Mouse (Mus musculus): ENCODE data around the gene Gm47969.
"Not testable (repeated sequence)": the region's sequence is repeated elsewhere in the genome, so short reads cannot be mapped to it uniquely, and the experiment has no call there.

Gm47969 gene

GRCm38 (mm10) chr1:83044882-83045427 lies at the start of gene Gm47969:
Gm47969 (plus strand) TSS chr1:83044932.
- no peak for DNase-seq (ENCODE audit: inconsistent ontology term)

GRCm38 (mm10) chr1:83000306-83000705 lies 44.4 kb upstream of the Gm47969 start, which contains the start of gene Gm47959:
Gm47959 (plus strand) TSS chr1:83000548.
- not testable (repeated sequence) for DNase-seq (ENCODE audit: inconsistent ontology term)

GRCm38 (mm10) chr1:83006218-83007179 lies 38.2 kb upstream of the Gm47969 start:
- DNase-seq (ENCODE audit: inconsistent ontology term) = peak; percentile 14

- DNase-seq (ENCODE audit: inconsistent ontology term) = no peak
These were observed 37.3 kb upstream of the Gm47969 start for GRCm38 (mm10) chr1:83007471-83007870.

GRCm38 (mm10) chr1:83014477-83014876 lies 30.3 kb upstream of the Gm47969 start:
- DNase-seq (ENCODE audit: inconsistent ontology term) = no peak

DNA sequence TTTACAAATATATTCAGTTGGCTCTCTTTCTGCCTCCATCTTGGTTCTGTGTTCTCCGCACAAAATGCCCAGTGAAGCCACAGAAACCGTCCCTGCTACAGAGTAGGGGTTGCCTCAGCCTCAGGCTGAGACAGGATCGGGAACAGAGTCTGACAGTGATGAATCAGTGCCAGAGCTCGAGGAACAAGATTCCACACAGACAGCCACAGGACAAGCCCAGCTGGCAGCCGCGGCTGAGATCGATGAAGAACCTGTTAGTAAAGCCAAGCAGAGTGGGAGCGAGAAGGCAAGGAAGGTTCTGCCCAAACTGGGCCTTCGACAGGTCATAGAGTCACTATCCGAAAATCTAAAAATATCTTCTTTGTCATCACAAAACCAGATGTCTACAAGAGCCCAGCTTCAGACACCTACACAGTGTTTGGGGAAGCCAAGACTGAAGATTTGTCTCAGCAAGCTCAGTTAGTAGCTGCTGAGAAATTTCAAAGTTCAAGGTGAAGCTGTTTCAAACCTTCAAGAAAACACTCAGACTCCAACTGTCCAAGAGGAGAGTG lies 29.3 kb upstream of the Gm47969 start:
- no peak for DNase-seq (ENCODE audit: inconsistent ontology term)

- no peak for DNase-seq (ENCODE audit: inconsistent ontology term)
These were observed 28.2 kb upstream of the Gm47969 start for GRCm38 (mm10) chr1:83016556-83016955.

DNA sequence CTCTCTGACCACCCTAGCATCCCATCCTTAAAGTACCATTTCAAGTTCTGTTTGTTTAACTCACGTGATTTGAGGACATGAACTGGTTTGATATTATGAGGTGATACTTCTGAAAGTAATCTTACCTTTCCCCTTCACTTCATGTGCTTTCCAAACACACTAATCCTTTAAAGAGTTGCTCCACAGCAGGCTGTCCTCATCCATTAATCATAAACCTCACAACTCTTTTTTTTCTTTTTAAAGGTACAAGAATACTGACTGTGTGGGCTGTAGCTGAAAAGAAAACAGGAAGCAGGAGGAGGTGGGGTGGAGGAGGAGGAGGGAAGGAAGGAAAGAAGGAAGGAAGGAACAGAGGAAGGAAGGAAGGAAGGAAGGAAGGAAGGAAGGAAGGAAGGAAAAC lies 12.8 kb upstream of the Gm47969 start:
- DNase-seq (ENCODE audit: inconsistent ontology term) = no peak

- no peak for DNase-seq (ENCODE audit: inconsistent ontology term)
These were observed 12.2 kb upstream of the Gm47969 start for GRCm38 (mm10) chr1:83032508-83032907.

GRCm38 (mm10) chr1:83034509-83034908 lies 10.2 kb upstream of the Gm47969 start:
- no peak for DNase-seq (ENCODE audit: inconsistent ontology term)

DNA sequence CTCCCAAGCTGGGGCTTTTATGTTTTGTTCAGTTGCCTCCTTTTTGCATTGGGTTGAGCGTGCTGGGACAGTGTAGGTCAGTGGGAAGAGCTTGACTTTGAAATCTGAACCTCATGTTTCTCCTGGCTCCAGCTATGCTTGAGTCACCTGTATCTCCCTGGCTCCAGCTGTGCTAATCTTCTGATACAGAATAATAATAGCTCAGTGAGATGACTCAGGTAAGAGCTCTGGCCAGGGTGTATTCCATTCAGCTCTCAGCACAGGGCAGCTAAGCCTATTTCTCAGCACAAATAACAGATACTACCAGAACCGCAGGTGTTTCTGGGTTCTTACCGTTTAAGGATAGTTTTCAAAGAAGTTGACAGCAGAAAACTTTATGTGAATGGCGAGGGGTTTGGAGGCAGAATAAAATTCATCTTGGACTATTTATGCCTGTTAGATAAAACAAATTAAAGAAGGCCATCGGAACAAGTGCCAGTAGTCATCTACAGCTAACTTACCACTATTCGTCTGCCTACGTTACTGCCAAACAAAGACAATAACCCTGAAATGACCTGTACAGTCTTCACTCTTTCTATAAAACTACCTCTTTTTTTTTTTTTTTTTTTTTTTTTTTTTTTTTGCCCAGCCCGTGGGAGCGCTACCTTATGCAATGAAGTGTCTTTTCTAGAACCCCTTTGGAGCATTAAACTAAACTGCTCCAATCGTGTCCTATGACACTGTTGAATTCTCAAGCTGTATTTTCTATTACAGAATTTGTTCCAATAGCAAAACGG lies 7.7 kb upstream of the Gm47969 start:
- DNase-seq (ENCODE audit: inconsistent ontology term) = no peak

DNA sequence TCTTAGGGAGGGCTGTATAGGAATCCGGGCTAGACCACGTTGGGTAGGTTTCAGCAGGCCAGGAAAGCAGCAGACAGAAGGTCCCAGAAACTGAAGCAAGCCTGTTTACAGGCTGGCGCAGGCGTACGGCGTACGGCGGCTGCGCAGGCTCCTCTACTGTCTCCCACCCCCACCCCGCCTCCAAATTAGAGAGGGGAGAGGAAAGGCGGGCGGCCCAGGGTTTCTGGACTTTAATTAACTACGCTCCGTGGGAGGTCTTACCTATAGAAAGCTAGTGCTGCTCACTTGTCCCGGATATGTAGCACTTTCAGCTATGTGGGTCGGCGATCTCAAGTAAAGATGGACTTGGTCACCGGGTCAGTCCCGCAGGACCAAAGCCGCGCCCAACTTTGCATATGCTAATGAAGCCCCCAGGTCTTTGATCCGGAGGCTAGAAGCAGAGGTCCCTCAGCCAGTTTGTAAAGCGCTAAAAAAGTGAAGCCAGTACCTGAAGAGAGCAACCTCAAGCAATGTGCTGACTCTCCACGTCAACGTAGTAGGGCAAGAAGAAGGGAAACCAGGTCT lies 6.5 kb upstream of the Gm47969 start, which contains the start of gene Slc19a3:
Gene Slc19a3 (minus strand): TSS at position 340 of the 564 bp plus-strand sequence.
- DNase-seq (ENCODE audit: inconsistent ontology term) = peak; percentile 66

GRCm38 (mm10) chr1:83039080-83039479 lies 5.7 kb upstream of the Gm47969 start:
- no peak for DNase-seq (ENCODE audit: inconsistent ontology term)

- no peak for DNase-seq (ENCODE audit: inconsistent ontology term)
These were observed 2.4 kb upstream of the Gm47969 start, which contains the start of gene Krtap28-10 for GRCm38 (mm10) chr1:83042380-83042779. Krtap28-10 (minus strand) TSS chr1:83042480.

DNA sequence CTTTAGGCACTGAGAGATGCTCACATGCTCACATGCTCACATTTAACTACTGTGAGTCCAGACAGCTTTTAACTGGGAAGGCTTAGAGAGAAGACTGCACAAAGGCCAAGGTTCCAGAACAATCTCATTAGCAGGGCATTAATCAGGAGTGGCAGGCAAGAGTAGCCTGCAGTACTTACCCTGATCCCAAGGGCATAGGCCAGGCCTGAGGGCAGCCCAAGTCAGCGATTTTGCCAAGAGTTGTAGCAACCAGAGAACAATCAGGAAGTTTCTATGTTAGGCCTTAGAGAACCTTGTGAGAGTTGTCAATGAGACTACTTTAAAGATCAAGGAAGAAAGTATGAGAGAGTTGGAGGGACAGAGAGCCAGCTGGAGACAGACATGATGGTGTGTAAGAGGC lies 13.7 kb downstream of the Gm47969 start:
- DNase-seq (ENCODE audit: inconsistent ontology term) = no peak

GRCm38 (mm10) chr1:83059278-83059677 lies 14.5 kb downstream of the Gm47969 start, which contains the start of gene A030005K14Rik:
A030005K14Rik (minus strand) TSS chr1:83059378.
- DNase-seq (ENCODE audit: inconsistent ontology term) = no peak

DNA sequence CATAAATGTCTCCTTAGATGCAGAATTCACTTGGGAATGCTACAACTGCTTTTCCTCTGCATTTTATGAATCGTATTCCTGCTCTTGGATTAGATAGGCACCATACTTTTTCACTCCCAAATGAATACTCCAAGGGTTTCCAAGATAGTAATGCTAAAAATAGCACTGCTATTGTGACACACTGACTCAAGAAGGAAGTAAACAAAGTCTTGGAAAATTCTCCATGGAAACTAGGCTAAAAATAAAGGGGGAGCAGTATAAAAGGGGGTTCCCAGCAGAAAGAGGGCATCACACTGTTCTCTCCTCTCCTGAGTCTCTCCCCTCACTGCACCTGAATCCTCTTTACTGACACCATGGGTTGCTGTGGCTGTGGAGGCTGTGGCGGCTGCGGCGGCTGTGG lies 15.9 kb downstream of the Gm47969 start, which contains the start of gene Krtap28-13:
Gene Krtap28-13 (plus strand): TSS at position 288 of the 400 bp plus-strand sequence.
- no peak for DNase-seq (ENCODE audit: inconsistent ontology term)

GRCm38 (mm10) chr1:83064851-83065250 lies 20.1 kb downstream of the Gm47969 start:
- peak; percentile 31 for DNase-seq (ENCODE audit: inconsistent ontology term)

- DNase-seq (ENCODE audit: inconsistent ontology term) = no peak
These were observed 21.8 kb downstream of the Gm47969 start for GRCm38 (mm10) chr1:83066577-83066976.

GRCm38 (mm10) chr1:83067205-83067604 lies 22.5 kb downstream of the Gm47969 start:
- no peak for DNase-seq (ENCODE audit: inconsistent ontology term)
